Mouse (Mus musculus): ENCODE measurements around the gene Nutf2. TPM values are rescaled to one million over a fixed set of nuclear protein-coding genes. Genes with fewer than 3 reads are reported as not detected.

The Nutf2 gene
- polyA plus RNA-seq, 1 experiment from 2014 or later = 302 TPM

Other genes with a start within 250 kb of the Nutf2 start
- 93.3 and 95.1 TPM in 2 replicates for gene Ctcf, start 224.0 kb upstream of the Nutf2 start, polyA plus RNA-seq (2014; fragmentation: Nextera tagmentation; extraction: Ambion mirVana)
- 1.1 and 1.5 TPM in 2 replicates for gene Agrp, start 223.2 kb upstream of the Nutf2 start, polyA plus RNA-seq (2014; fragmentation: Nextera tagmentation; extraction: Ambion mirVana)
- gene Carmil2, start 174.3 kb upstream of the Nutf2 start, polyA plus RNA-seq (2014; fragmentation: Nextera tagmentation; extraction: Ambion mirVana) = 1.0 and 1.1 TPM in 2 replicates
- gene Acd, start 159.5 kb upstream of the Nutf2 start, polyA plus RNA-seq (2014; fragmentation: Nextera tagmentation; extraction: Ambion mirVana) = 56.9 and 61.8 TPM in 2 replicates
- gene Pard6a, start 159.4 kb upstream of the Nutf2 start, polyA plus RNA-seq (2014; fragmentation: Nextera tagmentation; extraction: Ambion mirVana) = 16.0 and 17.5 TPM in 2 replicates
- gene 4933405L10Rik, start 152.9 kb upstream of the Nutf2 start, polyA plus RNA-seq (2014; fragmentation: Nextera tagmentation; extraction: Ambion mirVana) = not detected in 2 replicates
- 22.6 and 23.2 TPM in 2 replicates for gene Enkd1, start 152.4 kb upstream of the Nutf2 start, polyA plus RNA-seq (2014; fragmentation: Nextera tagmentation; extraction: Ambion mirVana)
- gene Gfod2, start 101.9 kb upstream of the Nutf2 start, polyA plus RNA-seq (2014; fragmentation: Nextera tagmentation; extraction: Ambion mirVana) = 11.3 and 11.8 TPM in 2 replicates
- 11.6 and 11.7 TPM in 2 replicates for gene Ranbp10, start 33.2 kb upstream of the Nutf2 start, polyA plus RNA-seq (2014; fragmentation: Nextera tagmentation; extraction: Ambion mirVana)
- 0.11 TPM in 1 of 2 replicates, not detected in the other for gene Tsnaxip1, start 32.8 kb upstream of the Nutf2 start, polyA plus RNA-seq (2014; fragmentation: Nextera tagmentation; extraction: Ambion mirVana)
- gene Cenpt, start 7.3 kb upstream of the Nutf2 start, polyA plus RNA-seq (2014; fragmentation: Nextera tagmentation; extraction: Ambion mirVana) = 39.2 and 40.1 TPM in 2 replicates
- gene Thap11, start 5.4 kb upstream of the Nutf2 start, polyA plus RNA-seq (2014; fragmentation: Nextera tagmentation; extraction: Ambion mirVana) = 58.0 and 61.1 TPM in 2 replicates
- 37.0 and 40.7 TPM in 2 replicates for gene Edc4, start 20.3 kb downstream of the Nutf2 start, polyA plus RNA-seq (2014; fragmentation: Nextera tagmentation; extraction: Ambion mirVana)
- 0.32 and 0.97 TPM in 2 replicates for gene Nrn1l, start 33.0 kb downstream of the Nutf2 start, polyA plus RNA-seq (2014; fragmentation: Nextera tagmentation; extraction: Ambion mirVana)
- gene Pskh1, start 39.9 kb downstream of the Nutf2 start, polyA plus RNA-seq (2014; fragmentation: Nextera tagmentation; extraction: Ambion mirVana) = 30.0 and 31.7 TPM in 2 replicates
- gene Ctrl, start 73.3 kb downstream of the Nutf2 start, polyA plus RNA-seq (2014; fragmentation: Nextera tagmentation; extraction: Ambion mirVana) = 1.0 and 1.4 TPM in 2 replicates
- 64.2 and 64.8 TPM in 2 replicates for gene Psmb10, start 77.9 kb downstream of the Nutf2 start, polyA plus RNA-seq (2014; fragmentation: Nextera tagmentation; extraction: Ambion mirVana)
- 1.2 and 1.4 TPM in 2 replicates for gene Lcat, start 82.8 kb downstream of the Nutf2 start, polyA plus RNA-seq (2014; fragmentation: Nextera tagmentation; extraction: Ambion mirVana)
- gene Slc12a4, start 105.5 kb downstream of the Nutf2 start, polyA plus RNA-seq (2014; fragmentation: Nextera tagmentation; extraction: Ambion mirVana) = 27.8 and 28.6 TPM in 2 replicates
- gene Dpep3, start 118.8 kb downstream of the Nutf2 start, polyA plus RNA-seq (2014; fragmentation: Nextera tagmentation; extraction: Ambion mirVana) = not detected in 2 replicates
- gene Dus2, start 130.8 kb downstream of the Nutf2 start, polyA plus RNA-seq (2014; fragmentation: Nextera tagmentation; extraction: Ambion mirVana) = 18.3 and 18.7 TPM in 2 replicates
- gene Dpep2nb, start 145.4 kb downstream of the Nutf2 start, polyA plus RNA-seq (2014; fragmentation: Nextera tagmentation; extraction: Ambion mirVana) = not detected in 2 replicates
- 16.9 and 17.9 TPM in 2 replicates for gene Ddx28, start 151.3 kb downstream of the Nutf2 start, polyA plus RNA-seq (2014; fragmentation: Nextera tagmentation; extraction: Ambion mirVana)
- 6.9 and 7.6 TPM in 2 replicates for gene Nfatc3, start 198.3 kb downstream of the Nutf2 start, polyA plus RNA-seq (2014; fragmentation: Nextera tagmentation; extraction: Ambion mirVana)

Measured in intestine, embryonic 14.5 days (tissue).